8 mouse cellular contexts compared by ENCODE assay signal in the genomic region with DNA sequence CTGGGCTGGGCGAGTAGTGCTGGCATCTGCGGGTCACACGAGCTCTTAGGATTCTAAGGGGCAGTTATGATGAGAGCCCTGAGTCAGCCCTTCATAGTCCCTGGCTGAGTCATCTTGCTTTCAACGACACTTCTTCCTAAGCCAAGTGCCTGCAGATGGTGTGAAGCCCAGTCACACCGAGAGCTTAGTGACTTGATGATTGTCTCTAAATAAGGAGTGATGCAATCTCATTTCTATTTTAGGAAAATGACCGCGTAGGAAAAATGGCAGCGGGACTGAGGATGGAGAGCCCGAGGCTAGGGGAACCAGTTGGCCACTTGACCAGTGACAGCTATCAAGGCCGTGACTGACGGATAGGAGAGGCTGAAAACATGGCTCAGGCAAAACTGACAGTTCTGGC.
DNase-seq lines count a peak whose midpoint lies in the region; ATAC-seq lines count a peak whose summit lies in the region.

No protein-coding gene starts in this region.

- no peak overlapping the region for H3K4me2 ChIP-seq in forebrain, embryonic 14.5 days (ENCODE audit: low read length)
- peak overlapping the region; percentile 56; the same call in 1 of the 2 replicates for H3K4me2 ChIP-seq in neural tube, embryonic 15.5 days

- intact Hi-C loops in heart, postnatal 25 days (cut with DNase I) = loop anchor here (10.0 kb wide), 1 partner anchor 193 kb away; no protein-coding TSS in a partner anchor

- no peak overlapping the region for H3K9ac ChIP-seq in forebrain, embryonic 14.5 days (ENCODE audit: low read length)
- H3K9ac ChIP-seq in neural tube, embryonic 15.5 days (replicated peaks) = no peak overlapping the region

- peaks cover 8% of the 10 kb centered on the region; the same call in 1 of the 2 replicates for H3K4me1 ChIP-seq in forebrain, embryonic 14.5 days (ENCODE audit: control insufficient read depth, insufficient read depth, low read length)
- peaks cover 23% of the 10 kb centered on the region for H3K4me1 ChIP-seq in neural tube, embryonic 15.5 days

- H3K4me3 ChIP-seq in forebrain, embryonic 14.5 days (ENCODE audit: low read depth, low read length) = no peak overlapping the region
- H3K4me3 ChIP-seq in neural tube, embryonic 15.5 days (replicated peaks) = no peak overlapping the region

- no peaks in the 10 kb centered on the region for H3K27me3 ChIP-seq in forebrain, embryonic 14.5 days (replicated peaks; ENCODE audit: control insufficient read depth, insufficient read depth, low read length)
- no peaks in the 10 kb centered on the region for H3K27me3 ChIP-seq in neural tube, embryonic 15.5 days (replicated peaks)

- H3K27ac ChIP-seq in forebrain, embryonic 14.5 days (ENCODE audit: low read depth, low read length) = no peak overlapping the region
- H3K27ac ChIP-seq in neural tube, embryonic 15.5 days (replicated peaks) = no peak overlapping the region

- DNase-seq in layer of hippocampus, adult 18-20 months (ENCODE audit: low spot score in 2 of 2) = peak; percentile 19 to 24
- no peak for DNase-seq in layer of hippocampus, adult 9-10 months (ENCODE audit: low spot score)
- DNase-seq in Muller cell, postnatal 12 days (ENCODE audit: inconsistent ontology term) = peak; percentile 90
- no peak for DNase-seq in forebrain, embryonic 14.5 days (ENCODE audit: low spot score)
- DNase-seq in heart, postnatal 25 days (ENCODE audit: low spot score) = peak; percentile 13
- no peak for DNase-seq in thymus, postnatal 0 days (ENCODE audit: low spot score)
- no peak for DNase-seq in spleen, postnatal 4 days (ENCODE audit: low spot score in 2 of 2)

- H3K36me3 ChIP-seq in forebrain, embryonic 14.5 days (ENCODE audit: control insufficient read depth, insufficient read depth, low read length) = no peaks in the 10 kb centered on the region
- no peaks in the 10 kb centered on the region for H3K36me3 ChIP-seq in neural tube, embryonic 15.5 days

- H3K9me3 ChIP-seq in forebrain, embryonic 14.5 days (replicated peaks; ENCODE audit: control insufficient read depth, low read length) = no peaks in the 10 kb centered on the region
- H3K9me3 ChIP-seq in neural tube, embryonic 15.5 days (replicated peaks) = no peaks in the 10 kb centered on the region

- 83% methylated on average over 11 of the region's 11 CpGs for WGBS in forebrain, embryonic 14.5 days
- 80% methylated on average over 11 of the region's 11 CpGs for WGBS in neural tube, embryonic 15.5 days

- peak; percentile 22 for ATAC-seq in forebrain, embryonic 14.5 days
- no peak for ATAC-seq in neural tube, embryonic 15.5 days (ENCODE audit: low FRiP score)

Comparison
In these comparisons a context has a peak if more than half of its experiments do, and no peak if none do; other contexts are left out.
1. DNase-seq: peak in layer of hippocampus, adult 18-20 months (2 of 2), Muller cell, postnatal 12 days (single experiment) and heart, postnatal 25 days (single experiment); none in layer of hippocampus, adult 9-10 months (single experiment), forebrain, embryonic 14.5 days (single experiment), thymus, postnatal 0 days (single experiment) and spleen, postnatal 4 days (0 of 2).